ENCODE assay signal across 7 mouse cellular contexts in the genomic region with DNA sequence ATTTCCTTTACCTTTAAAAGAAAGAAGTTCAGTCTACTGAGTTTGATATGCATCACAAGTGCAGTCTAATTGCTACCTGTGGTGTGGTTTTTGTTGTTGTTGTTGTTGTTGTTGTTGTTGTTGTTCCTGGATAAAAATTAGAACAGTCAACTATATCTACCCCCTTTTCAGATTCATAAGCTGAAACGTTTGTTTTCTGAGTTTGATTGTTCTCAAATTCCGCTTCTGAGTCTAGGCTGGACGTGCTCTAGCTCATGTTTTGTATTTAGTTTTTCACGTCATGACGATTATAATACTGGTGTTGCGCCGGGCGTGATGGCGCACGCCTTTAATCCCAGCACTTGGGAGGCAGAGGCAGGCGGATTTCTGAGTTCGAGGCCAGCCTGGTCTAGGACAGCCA. TPM values are rescaled to one million over a fixed set of nuclear protein-coding genes. Genes with fewer than 3 reads are reported as not detected.
DNase-seq lines count a peak whose midpoint lies in the region; ATAC-seq lines count a peak whose summit lies in the region.

No protein-coding gene starts in this region.

- WGBS in lung, embryonic 15.5 days, result 69% methylated on average over 12 of the region's 12 CpGs
- WGBS in embryonic facial prominence, embryonic 11.5 days, result 78% methylated on average over 12 of the region's 12 CpGs
- 74% methylated on average over 12 of the region's 12 CpGs for WGBS in intestine, embryonic 14.5 days
- WGBS in neural tube, embryonic 15.5 days, result 74% methylated on average over 12 of the region's 12 CpGs

- peak overlapping the region; percentile 88 for H3K4me3 ChIP-seq in lung, embryonic 15.5 days
- H3K4me3 ChIP-seq in embryonic facial prominence, embryonic 11.5 days (ENCODE audit: low read depth, low read length), result peak overlapping the region; percentile 67
- H3K4me3 ChIP-seq in intestine, embryonic 14.5 days (ENCODE audit: low read depth, low read length), result peak overlapping the region; percentile 72
- peak overlapping the region; percentile 86 for H3K4me3 ChIP-seq in neural tube, embryonic 15.5 days (replicated peaks)

- no peaks in the 10 kb centered on the region for H3K36me3 ChIP-seq in lung, embryonic 15.5 days
- no peaks in the 10 kb centered on the region for H3K36me3 ChIP-seq in embryonic facial prominence, embryonic 11.5 days (replicated peaks; ENCODE audit: control insufficient read depth, insufficient read depth, low read depth, low read length)
- no peaks in the 10 kb centered on the region for H3K36me3 ChIP-seq in intestine, embryonic 14.5 days (ENCODE audit: control insufficient read depth, insufficient read depth, low read length)
- no peaks in the 10 kb centered on the region for H3K36me3 ChIP-seq in neural tube, embryonic 15.5 days

- H3K27ac ChIP-seq in lung, embryonic 15.5 days, result no peak overlapping the region
- H3K27ac ChIP-seq in embryonic facial prominence, embryonic 11.5 days (replicated peaks; ENCODE audit: low read depth, low read length), result no peak overlapping the region
- H3K27ac ChIP-seq in intestine, embryonic 14.5 days (ENCODE audit: low read depth), result no peak overlapping the region
- H3K27ac ChIP-seq in neural tube, embryonic 15.5 days (replicated peaks), result no peak overlapping the region

- DNase-seq in lung, postnatal 36 days, result no peak
- peak; percentile 2 for DNase-seq in embryonic facial prominence, embryonic 11.5 days (ENCODE audit: low spot score)
- DNase-seq in intestine, embryonic 14.5 days (ENCODE audit: low spot score), result no peak
- no peak for DNase-seq in adrenal gland, postnatal 25 days
- no peak for DNase-seq in spleen, postnatal 14 days (ENCODE audit: low spot score in 2 of 2)

- H3K9ac ChIP-seq in lung, embryonic 15.5 days, result peak overlapping the region; percentile 78
- H3K9ac ChIP-seq in embryonic facial prominence, embryonic 11.5 days (replicated peaks; ENCODE audit: low read length), result no peak overlapping the region; the same call in 1 of the 2 replicates
- peak overlapping the region; percentile 69 for H3K9ac ChIP-seq in intestine, embryonic 14.5 days (ENCODE audit: low read length)
- H3K9ac ChIP-seq in neural tube, embryonic 15.5 days (replicated peaks), result peak overlapping the region; percentile 78

- no peaks in the 10 kb centered on the region for H3K9me3 ChIP-seq in lung, embryonic 15.5 days
- no peaks in the 10 kb centered on the region for H3K9me3 ChIP-seq in embryonic facial prominence, embryonic 11.5 days (replicated peaks; ENCODE audit: control insufficient read depth, low read length)
- no peaks in the 10 kb centered on the region for H3K9me3 ChIP-seq in intestine, embryonic 14.5 days (ENCODE audit: control insufficient read depth, low read length)
- no peaks in the 10 kb centered on the region for H3K9me3 ChIP-seq in neural tube, embryonic 15.5 days (replicated peaks)

- ATAC-seq in lung, embryonic 15.5 days (ENCODE audit: borderline replicate concordance, extremely low read depth, low FRiP score, low TSS enrichment), result no peak
- no peak for ATAC-seq in embryonic facial prominence, embryonic 11.5 days (replicated peaks; ENCODE audit: insufficient number of reproducible peaks, low FRiP score, low TSS enrichment, low read depth)
- ATAC-seq in intestine, embryonic 14.5 days (replicated peaks; ENCODE audit: low FRiP score, low TSS enrichment, low read depth), result 0 out of 2 replicates have a peak, but pooled peaks have one; percentile 0
- no peak for ATAC-seq in neural tube, embryonic 15.5 days (ENCODE audit: low FRiP score)

- H3K4me2 ChIP-seq in lung, embryonic 15.5 days, result peak overlapping the region; percentile 63
- peak overlapping the region; percentile 53 for H3K4me2 ChIP-seq in embryonic facial prominence, embryonic 11.5 days (ENCODE audit: low read depth, low read length)
- peak overlapping the region; percentile 63 for H3K4me2 ChIP-seq in intestine, embryonic 14.5 days (ENCODE audit: low read length)
- H3K4me2 ChIP-seq in neural tube, embryonic 15.5 days, result peak overlapping the region; percentile 64

- H3K27me3 ChIP-seq in lung, embryonic 15.5 days, result no peaks in the 10 kb centered on the region
- no peaks in the 10 kb centered on the region for H3K27me3 ChIP-seq in embryonic facial prominence, embryonic 11.5 days (ENCODE audit: control insufficient read depth, insufficient read depth, low read length)
- no peaks in the 10 kb centered on the region for H3K27me3 ChIP-seq in intestine, embryonic 14.5 days (replicated peaks; ENCODE audit: control insufficient read depth, insufficient read depth, low read length)
- no peaks in the 10 kb centered on the region for H3K27me3 ChIP-seq in neural tube, embryonic 15.5 days (replicated peaks)

- 0 out of 2 replicates have a peak, but pooled peaks cover 4% of the 10 kb centered on the region for H3K4me1 ChIP-seq in lung, embryonic 15.5 days
- H3K4me1 ChIP-seq in embryonic facial prominence, embryonic 11.5 days (ENCODE audit: control insufficient read depth, insufficient read depth, low read length), result no peaks in the 10 kb centered on the region
- no peaks in the 10 kb centered on the region; the same call in 1 of the 2 replicates for H3K4me1 ChIP-seq in intestine, embryonic 14.5 days (replicated peaks; ENCODE audit: control insufficient read depth, insufficient read depth, low read length)
- peaks cover 4% of the 10 kb centered on the region; the same call in 1 of the 2 replicates for H3K4me1 ChIP-seq in neural tube, embryonic 15.5 days

RNA-seq across cellular contexts. Expression of gene Ascc3, which starts 0.9 kb away (rescaled TPM):
- 19.1 and 21.5 TPM in 2 replicates for polyA plus RNA-seq in lung, embryonic 15.5 days (2015; fragmentation: Nextera tagmentation; extraction: Ambion mirVana)
- 16.5 and 17.8 TPM in 2 replicates for polyA plus RNA-seq in embryonic facial prominence, embryonic 11.5 days (2014; fragmentation: Nextera tagmentation; extraction: Ambion mirVana)
- polyA plus RNA-seq in intestine, embryonic 14.5 days (2014; fragmentation: Nextera tagmentation; extraction: Ambion mirVana), result 25.7 and 26.4 TPM in 2 replicates
- 15.5 and 15.7 TPM in 2 replicates for polyA plus RNA-seq in neural tube, embryonic 15.5 days (2015; fragmentation: Nextera tagmentation; extraction: Ambion mirVana)
- total RNA-seq in adrenal gland, postnatal 25 days (2021), result 41.5 and 51.7 TPM in 2 replicates
